Mouse (Mus musculus): ENCODE results near the gene Trappc13. TPM values are rescaled to one million over a fixed set of nuclear protein-coding genes. Genes with fewer than 3 reads are reported as not detected.

The Trappc13 gene
- polyA plus RNA-seq (2014; fragmentation: Illumina TruSeq; extraction: RNeasy Lipid Tissue Mini Kit (QIAGEN cat#74804)), result 91.7 TPM

GRCm38 (mm10) chr13:104177796-104178649 lies at the start of gene Trappc13:
Gene Trappc13 (minus strand): TSS chr13:104178469.

GRCm38 (mm10) chr13:104178650-104179121 lies 417 bp upstream of the Trappc13 start, which contains the start of gene Trim23:
Gene Trim23 (plus strand): TSS chr13:104178797.

GRCm38 (mm10) chr13:104109288-104109815 lies 68.9 kb downstream of the Trappc13 start, which contains the start of the genes Nln and Sgtb:
Gene Nln (minus strand): TSS chr13:104109614.
Gene Sgtb (plus strand): TSS chr13:104109741.

Other genes starting within 250 kb of the Trappc13 start
- gene Nln, start 68.9 kb downstream of the Trappc13 start, polyA plus RNA-seq (2014; fragmentation: Illumina TruSeq; extraction: RNeasy Lipid Tissue Mini Kit (QIAGEN cat#74804)), result 72.6 TPM
- gene Sgtb, start 68.7 kb downstream of the Trappc13 start, polyA plus RNA-seq (2014; fragmentation: Illumina TruSeq; extraction: RNeasy Lipid Tissue Mini Kit (QIAGEN cat#74804)), result 8.3 TPM
- gene Trim23, start 328 bp upstream of the Trappc13 start, polyA plus RNA-seq (2014; fragmentation: Illumina TruSeq; extraction: RNeasy Lipid Tissue Mini Kit (QIAGEN cat#74804)), result 107 TPM
- 115 TPM for gene Cenpk, start 50.1 kb upstream of the Trappc13 start, polyA plus RNA-seq (2014; fragmentation: Illumina TruSeq; extraction: RNeasy Lipid Tissue Mini Kit (QIAGEN cat#74804))
- gene Ppwd1, start 50.4 kb upstream of the Trappc13 start, polyA plus RNA-seq (2014; fragmentation: Illumina TruSeq; extraction: RNeasy Lipid Tissue Mini Kit (QIAGEN cat#74804)), result 57.9 TPM
- 14.6 TPM for gene Adamts6, start 109.4 kb upstream of the Trappc13 start, polyA plus RNA-seq (2014; fragmentation: Illumina TruSeq; extraction: RNeasy Lipid Tissue Mini Kit (QIAGEN cat#74804))